Mouse (Mus musculus) embryonic fibroblast, embryonic 13.5 days (primary cell): ENCODE data around the gene Cfhr2. TPM values are rescaled to one million over a fixed set of nuclear protein-coding genes. Genes with fewer than 3 reads are reported as not detected.
"Not testable (repeated sequence)": the region's sequence is repeated elsewhere in the genome, so short reads cannot be mapped to it uniquely, and the experiment has no call there.

ENCODE experiments used
- H3K27ac ChIP-seq: 2 replicates; pipeline ENCODE4 v1.5.1; 2012; ENCODE audit warnings: low read length, control low read depth, inconsistent platforms; ENCODE audit not compliant: insufficient read depth
- H3K4me1 ChIP-seq: 2 replicates; pipeline ENCODE4 v1.6.1; 2011; ENCODE audit warnings: low read length; ENCODE audit not compliant: control insufficient read depth, insufficient read depth
- H3K4me3 ChIP-seq: 2 replicates; pipeline ENCODE4 v1.5.1; 2011; ENCODE audit warnings: mild to moderate bottlenecking, control low read depth, low read length; ENCODE audit not compliant: insufficient read depth
- CTCF ChIP-seq: IDR thresholded peaks from 2 replicates; pipeline ENCODE4 v1.5.1; 2011; ENCODE audit warnings: mild to moderate bottlenecking, control low read depth, low read length, moderate library complexity, borderline replicate concordance; ENCODE audit not compliant: insufficient read depth
- POLR2A ChIP-seq: IDR thresholded peaks from 2 replicates; pipeline ENCODE4 v1.6.1; 2011; ENCODE audit warnings: low read depth, mild to moderate bottlenecking, control low read depth, low read length, moderate library complexity
- polyA plus RNA-seq: library from polyadenylated mRNA; stranded (reverse); fragments of >200 nt; gene quantifications from 2 replicates; pipeline ENCODE4 v1.2.4, GENCODE M21; 2011; ENCODE audit warnings: low read depth; ENCODE audit not compliant: missing spikeins, insufficient read length

The Cfhr2 gene
- not detected in 2 replicates for polyA plus RNA-seq

GRCm38 (mm10) chr1:139858548-139858947 lies at the start of gene Cfhr2:
Gene Cfhr2, minus strand, starts transcription at chr1:139858702.
- Histone ChIP-seq H3K4me1 (no peaks in the 10 kb centered on the region), H3K27ac (no peak within 1 kb of the TSS), H3K4me3 (no peak within 1 kb of the TSS)
- TF ChIP-seq POLR2A (no peak), CTCF (no peak)

- TF ChIP-seq CTCF (no peak), POLR2A (no peak)
- Histone ChIP-seq H3K4me1 (no peaks in the 10 kb centered on the region), H3K4me3 (no peak overlapping the region), H3K27ac (no peak overlapping the region)
Measured at GRCm38 (mm10) chr1:139863751-139864150, 5.2 kb upstream of the Cfhr2 start.

GRCm38 (mm10) chr1:139860176-139860575 lies 1.7 kb upstream of the Cfhr2 start:
- Histone ChIP-seq H3K27ac (no peak overlapping the region), H3K4me1 (no peaks in the 10 kb centered on the region), H3K4me3 (no peak overlapping the region)
- no peak for TF ChIP-seq POLR2A

- TF ChIP-seq CTCF (no peak), POLR2A (no peak)
- H3K27ac ChIP-seq, result no peak overlapping the region
- no peaks in the 10 kb centered on the region for H3K4me1 ChIP-seq
- H3K4me3 ChIP-seq, result no peak overlapping the region
Measured at GRCm38 (mm10) chr1:139839699-139840098, 18.8 kb downstream of the Cfhr2 start.

GRCm38 (mm10) chr1:139839290-139839689 lies 19.2 kb downstream of the Cfhr2 start:
- no peak overlapping the region for H3K27ac ChIP-seq
- TF ChIP-seq CTCF (no peak), POLR2A (no peak)
- H3K4me1 ChIP-seq, result no peaks in the 10 kb centered on the region
- H3K4me3 ChIP-seq, result no peak overlapping the region

- TF ChIP-seq CTCF, result no peak
- no peak for TF ChIP-seq POLR2A
- Histone ChIP-seq H3K4me1 (no peaks in the 10 kb centered on the region), H3K4me3 (no peak overlapping the region), H3K27ac (no peak overlapping the region)
Measured at GRCm38 (mm10) chr1:139808594-139808993, 49.9 kb downstream of the Cfhr2 start.

- no peaks in the 10 kb centered on the region for H3K4me1 ChIP-seq
- TF ChIP-seq CTCF, result no peak
- TF ChIP-seq POLR2A, result no peak
- no peak within 1 kb of the TSS for H3K27ac ChIP-seq
- no peak within 1 kb of the TSS for H3K4me3 ChIP-seq
Measured at GRCm38 (mm10) chr1:139781143-139781542, 77.4 kb downstream of the Cfhr2 start, which contains the start of gene Gm4788. Gene Gm4788, minus strand, starts transcription at chr1:139781243.

- not testable (repeated sequence) for H3K4me1 ChIP-seq, H3K4me3 ChIP-seq, H3K27ac ChIP-seq
Measured at GRCm38 (mm10) chr1:139769913-139770312, 88.6 kb downstream of the Cfhr2 start.

Other genes with a start within 250 kb of the Cfhr2 start
- not detected in 2 replicates for gene Gm4788, start 77.5 kb downstream of the Cfhr2 start, polyA plus RNA-seq